Mouse (Mus musculus) heart, postnatal 36 days (tissue): ENCODE measurements at regions not wholly inside any gene's neighbourhood (a gene's known extent, or its start where the extent isn't known, plus 50 kb on each side); places are given as distances from the start of the nearest gene placed in this dataset.

Experiments
- DNase-seq, 2 experiments: peaks; one replicate each; pipeline ENCODE4 v3.0.0; 2021 to 2022
- intact Hi-C: fragments of 180-260 bp; cut with DNase I; formaldehyde crosslinking; loops from one replicate; pipeline ENCODE4 v1.15.1; 2025

DNA sequence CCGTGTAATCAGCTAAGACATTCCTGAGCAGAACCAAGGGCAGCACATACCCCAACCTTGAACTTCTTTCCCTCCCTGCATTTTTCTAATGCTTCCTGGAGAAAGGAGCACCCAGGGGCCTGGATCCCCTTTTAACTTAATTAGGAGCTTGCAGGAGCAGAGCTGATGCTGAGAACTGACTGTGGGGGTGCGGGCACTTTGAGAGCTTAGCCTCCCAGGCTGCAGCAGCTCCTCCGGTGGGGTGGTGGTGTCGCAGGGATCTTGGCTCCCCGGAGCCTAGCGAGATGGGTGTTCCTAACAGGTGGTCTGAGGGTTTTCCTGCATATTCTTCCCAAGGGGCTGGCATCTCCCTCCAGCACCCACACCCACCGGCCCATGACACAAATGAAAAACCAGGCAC is 289.4 kb downstream of the Mycn start:
- no peak for DNase-seq
- intact Hi-C loops = no loop called here

DNA sequence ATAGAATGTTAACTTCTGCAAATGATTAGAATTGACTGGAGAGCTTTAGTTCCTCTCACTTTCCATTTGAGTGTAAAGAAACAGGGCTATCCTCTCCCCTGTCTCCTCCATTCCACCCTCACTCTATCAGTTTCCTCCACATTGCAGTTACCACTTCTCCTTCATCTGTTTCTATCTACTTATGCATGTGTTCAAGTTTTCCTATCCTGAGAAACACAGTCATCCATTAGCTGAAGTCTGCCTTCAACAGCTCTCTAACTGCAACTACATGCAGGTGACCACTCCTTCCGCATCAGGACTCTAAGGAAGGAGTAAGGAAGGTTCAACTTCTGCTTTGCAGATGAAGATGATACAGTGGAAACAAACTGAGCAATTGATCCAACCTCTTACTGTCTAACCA is 291.4 kb downstream of the Mycn start:
- no peak for DNase-seq
- intact Hi-C loops = no loop called here

DNA sequence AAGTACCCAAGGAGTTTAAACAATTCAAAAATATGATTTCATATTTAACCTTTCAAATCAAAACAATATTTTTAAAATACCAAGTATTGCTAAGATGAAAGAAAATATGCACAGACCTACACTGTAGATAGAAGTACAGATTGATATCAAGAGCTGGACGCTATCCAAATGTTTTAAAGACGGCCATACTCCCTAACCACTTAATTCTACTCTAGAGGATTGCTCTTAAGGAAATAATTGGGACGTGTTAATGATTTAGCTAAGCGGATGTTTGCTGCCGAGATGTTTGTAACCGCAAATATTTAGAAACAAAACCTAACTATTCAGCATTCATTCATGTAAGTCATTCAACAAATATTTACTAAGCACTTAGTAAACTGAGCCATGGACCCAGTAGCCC is 294.2 kb downstream of the Mycn start:
- DNase-seq = no peak
- intact Hi-C loops = no loop called here

DNA sequence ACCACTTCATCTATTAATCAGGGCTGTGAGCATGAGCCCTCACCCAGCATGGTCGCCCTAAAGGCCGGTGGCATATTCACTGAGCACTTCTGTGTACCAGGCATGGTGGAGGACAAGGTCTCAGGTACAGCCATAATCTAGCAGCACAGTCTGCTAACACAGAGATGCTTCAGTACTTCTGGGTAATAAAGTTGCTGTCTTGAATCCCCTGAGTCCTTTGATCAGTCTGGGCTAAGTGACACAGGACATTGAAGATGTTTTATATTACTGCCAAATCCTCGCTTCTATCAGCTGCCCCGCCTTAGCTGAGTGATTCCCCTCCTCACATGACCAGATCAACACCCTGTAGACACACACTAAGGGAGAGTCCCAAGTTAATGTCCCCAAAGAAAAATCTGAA is 296.5 kb downstream of the Mycn start:
- intact Hi-C loops = no loop called here

DNA sequence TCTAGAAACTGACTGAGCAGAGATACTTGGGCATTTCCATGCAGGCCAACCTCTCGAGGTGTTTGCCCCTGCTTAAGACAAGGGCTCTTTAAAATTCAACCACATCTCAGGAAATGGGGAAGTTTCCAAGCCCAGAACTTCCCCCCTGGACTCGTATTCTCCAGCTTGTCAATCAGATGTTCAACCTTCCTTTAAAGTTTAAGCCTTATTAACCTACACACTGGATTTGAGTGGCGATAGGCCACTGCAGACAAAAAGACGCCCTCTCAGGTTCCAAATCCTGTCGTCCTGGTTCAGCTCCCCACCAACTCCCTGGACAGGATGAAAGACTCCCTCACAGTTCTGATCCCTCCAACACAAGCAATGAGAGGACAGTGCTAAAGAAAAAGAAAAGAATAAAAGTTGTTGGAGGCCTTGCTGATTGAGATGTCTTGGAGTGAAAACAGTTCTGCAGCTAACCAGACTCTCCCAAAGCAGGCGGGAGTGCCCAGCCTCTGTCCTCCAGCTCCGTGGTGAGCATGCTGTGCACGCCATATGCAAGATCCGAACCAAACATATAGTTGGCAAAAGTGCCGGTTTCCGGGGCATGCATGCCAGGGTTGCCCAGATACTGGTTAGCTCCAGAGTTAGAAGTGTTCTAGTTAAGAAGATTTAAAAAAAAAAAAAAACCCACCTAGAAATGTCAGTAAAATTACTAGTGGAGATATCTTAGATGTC is 298.3 kb downstream of the Mycn start:
- no peak for DNase-seq
- intact Hi-C loops = no loop called here

More for the DNA sequence above, 296.5 kb downstream of the Mycn start:
- no peak for DNase-seq

DNA sequence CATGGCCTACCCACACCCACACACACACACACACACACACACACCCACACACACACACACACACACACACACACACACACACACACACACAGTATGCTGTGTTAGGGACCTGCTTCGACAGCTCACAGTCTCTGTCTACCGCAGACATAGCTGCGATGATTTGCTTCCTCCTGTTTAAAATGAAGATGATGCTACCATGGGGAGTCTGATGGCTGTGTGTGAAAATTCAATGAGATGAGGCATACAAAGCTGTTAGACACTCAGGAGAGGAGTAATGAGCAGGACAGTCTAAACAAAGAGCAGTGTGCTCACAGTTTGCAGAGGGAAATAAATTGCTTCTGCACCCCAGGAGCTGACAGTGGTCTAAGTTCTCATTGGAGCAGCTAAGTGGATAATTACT is 306.4 kb downstream of the Mycn start:
- no peak for DNase-seq
- intact Hi-C loops = no loop called here

DNA sequence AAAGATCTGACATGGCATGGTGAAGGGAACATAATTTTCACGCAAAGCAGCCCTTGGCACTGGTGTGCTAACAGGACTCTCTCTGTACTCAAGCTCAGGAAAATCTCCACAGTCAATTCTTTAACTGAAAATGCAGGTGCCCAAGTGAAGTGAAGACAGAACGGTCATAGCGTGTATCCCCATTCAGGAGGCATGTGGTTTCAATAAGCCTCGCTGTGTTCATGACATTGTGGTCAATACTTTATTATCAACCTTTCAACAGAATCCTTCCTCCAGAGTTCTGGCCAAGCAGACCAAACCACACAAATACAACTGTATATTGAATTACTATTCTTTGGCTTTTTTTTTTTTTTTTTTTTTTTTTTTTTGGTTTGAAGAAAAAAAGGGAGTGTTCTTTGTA is 314.1 kb downstream of the Mycn start:
- intact Hi-C loops = no loop called here
- no peak for DNase-seq

DNA sequence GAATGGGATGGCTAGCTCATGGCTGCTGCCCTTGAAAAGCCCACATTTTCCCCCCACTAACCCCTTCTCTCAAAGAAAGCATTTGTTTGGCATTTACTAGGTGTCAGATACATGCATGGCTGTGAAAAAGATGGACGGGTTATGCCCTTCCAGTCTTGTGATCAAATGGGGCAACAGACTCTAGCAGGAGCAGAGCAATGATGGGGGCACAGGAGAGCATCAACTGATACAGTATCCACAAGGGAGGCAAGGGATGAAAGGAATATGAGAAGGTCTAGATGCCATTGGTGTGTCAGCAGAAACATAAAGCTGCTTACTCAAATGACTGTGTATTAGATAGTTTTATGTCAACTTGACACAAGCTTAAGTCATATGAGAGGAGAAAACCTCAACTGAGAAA is 315.9 kb downstream of the Mycn start:
- intact Hi-C loops = no loop called here
- no peak for DNase-seq

DNA sequence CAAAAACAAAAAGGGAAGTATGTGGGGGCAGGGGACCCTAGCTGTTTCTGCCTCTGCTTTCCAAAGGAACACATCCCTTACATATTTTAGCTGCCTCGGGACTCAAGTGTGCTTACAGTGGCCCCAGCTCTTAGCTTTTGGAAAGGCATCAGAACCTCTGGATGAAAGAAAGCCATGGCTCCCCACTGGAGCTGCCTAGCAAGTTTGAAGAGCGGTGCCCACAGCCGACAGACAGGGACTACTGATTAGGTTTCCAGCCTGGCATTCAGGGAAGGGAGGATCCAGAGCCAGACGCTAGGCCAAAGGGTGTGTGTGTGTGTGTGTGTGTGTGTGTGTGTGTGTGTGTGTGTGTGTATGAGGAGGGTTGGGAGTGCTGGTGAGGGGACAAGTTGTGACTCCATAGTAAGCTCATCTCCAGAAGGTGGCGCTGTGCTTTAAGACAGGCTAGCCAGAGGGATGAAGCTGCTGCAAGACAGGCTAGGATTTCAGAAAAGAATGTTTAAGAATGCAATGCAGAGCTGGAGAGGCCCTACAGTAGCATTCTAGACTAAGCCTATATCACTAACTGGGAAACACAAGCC is 318.9 kb downstream of the Mycn start:
- DNase-seq = peak; percentile 69 to 71
- intact Hi-C loops = loop anchor here (1.0 to 2.0 kb wide), 3 partner anchors 202 to 592 kb away; no protein-coding TSS in a partner anchor

DNA sequence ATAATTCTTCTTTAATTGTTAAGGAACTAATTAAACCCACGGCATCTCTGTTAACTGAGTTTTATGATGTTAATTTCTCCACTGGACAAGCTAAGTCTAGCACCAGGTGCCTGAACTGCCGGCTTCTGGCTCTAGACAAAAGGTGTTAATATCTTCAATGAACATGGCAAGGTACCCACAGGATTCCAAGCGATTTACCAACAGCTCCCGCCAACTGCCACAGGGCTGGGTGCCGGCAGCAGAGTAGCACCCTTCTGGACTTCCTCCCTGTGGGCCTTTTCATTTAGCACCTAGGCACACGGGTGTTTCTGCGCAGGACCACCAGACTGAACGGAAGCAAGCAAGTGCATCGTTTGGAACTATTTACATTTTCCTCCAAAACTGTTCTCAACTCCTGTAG is 320.2 kb downstream of the Mycn start:
- intact Hi-C loops = no loop called here
- DNase-seq = no peak

DNA sequence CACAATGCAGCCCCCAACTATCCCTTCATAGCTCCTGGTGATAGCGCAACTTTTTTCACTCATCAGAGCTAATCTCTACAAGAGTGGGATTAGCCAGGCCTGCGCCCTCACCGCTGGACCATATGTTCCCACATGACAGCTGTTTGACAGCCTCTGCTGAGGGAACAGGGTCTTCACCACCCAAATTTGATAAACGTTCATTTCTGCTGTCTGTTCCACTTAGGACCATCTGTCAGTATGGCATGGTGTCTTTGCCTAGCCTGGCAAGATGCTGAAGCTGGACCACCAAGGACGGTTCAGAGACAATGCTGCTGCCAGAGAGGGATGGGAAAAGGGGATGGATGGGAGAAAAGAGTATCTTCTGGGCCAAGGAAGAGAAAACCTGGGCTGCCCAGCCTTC is 321.4 kb downstream of the Mycn start:
- no peak for DNase-seq
- intact Hi-C loops = no loop called here

DNA sequence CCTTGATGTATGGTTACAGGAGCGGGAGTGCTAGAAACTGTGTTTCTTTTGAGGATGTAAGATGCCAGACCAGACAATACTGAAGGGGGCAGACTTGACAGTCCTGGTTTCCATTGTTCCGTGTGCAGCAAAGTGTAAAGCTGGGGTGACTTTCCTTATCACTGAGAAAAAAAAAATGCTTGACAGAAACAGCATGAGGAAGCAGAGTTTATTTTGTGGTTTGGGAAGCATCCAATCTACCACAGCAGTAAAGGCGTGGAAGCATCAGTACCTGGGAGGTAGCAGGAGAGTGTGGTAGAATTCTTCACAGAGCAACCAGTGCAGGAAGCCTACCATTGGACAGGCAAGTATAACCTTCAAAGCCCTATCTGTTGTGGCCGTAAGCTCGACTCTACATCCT is 322.3 kb downstream of the Mycn start:
- no peak for DNase-seq
- intact Hi-C loops = no loop called here

DNA sequence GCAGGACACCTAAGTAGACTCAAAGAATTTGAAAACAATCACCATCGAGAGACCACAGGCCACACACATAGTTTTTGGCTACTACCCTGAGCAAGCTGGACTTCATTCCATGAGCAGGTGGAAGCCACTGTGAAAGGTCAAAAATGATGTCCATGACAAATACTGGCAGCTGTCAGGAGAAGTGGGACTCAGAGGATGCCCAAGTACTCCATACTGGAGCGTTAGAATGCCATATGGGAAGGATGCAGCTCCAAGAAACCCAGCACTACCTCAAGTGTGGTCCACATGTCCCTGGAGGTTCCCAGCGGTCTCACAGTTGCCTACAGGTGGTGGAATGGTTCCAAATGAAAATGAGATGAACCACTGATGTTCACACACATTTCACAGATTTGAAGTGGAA is 329.2 kb downstream of the Mycn start:
- intact Hi-C loops = no loop called here
- DNase-seq = no peak

DNA sequence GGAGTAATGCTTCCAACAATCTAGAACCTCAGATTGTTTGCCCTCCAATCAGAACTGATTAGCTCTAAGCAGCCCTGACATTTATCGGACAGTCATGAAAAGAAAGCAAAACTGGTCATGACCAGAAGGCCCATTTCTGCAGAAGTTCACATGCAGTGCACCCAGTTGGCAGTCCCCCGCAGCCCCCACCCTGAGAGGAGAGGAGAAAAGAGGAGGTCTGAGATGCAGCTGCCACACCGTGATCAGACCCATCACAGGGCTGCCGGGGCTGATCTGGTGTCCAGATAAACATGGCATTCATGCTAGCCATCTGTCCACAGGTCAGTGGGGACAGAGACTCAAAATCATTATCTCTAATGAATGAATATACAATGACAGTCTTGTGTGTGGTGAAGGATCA is 330.9 kb downstream of the Mycn start:
- intact Hi-C loops = no loop called here
- no peak for DNase-seq

DNA sequence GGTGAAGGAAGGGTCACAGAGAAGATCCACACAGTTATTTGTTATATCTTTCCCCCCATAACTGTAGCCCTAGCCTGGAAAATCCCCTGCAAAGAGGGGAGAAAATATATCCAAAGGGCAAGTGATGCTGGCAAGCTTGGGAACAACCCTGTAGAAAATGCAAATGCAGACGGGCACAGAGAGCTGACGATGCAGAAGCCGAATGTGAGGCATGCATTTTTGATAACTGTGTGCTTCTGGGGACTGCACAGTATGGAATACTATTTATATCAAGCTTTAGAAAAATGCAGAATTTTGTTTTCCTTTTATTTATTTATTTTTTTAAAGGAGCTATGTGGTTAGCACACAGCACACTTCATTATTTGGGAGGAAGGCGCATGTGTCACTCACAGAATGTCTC is 333.7 kb downstream of the Mycn start:
- no peak for DNase-seq
- intact Hi-C loops = no loop called here

DNA sequence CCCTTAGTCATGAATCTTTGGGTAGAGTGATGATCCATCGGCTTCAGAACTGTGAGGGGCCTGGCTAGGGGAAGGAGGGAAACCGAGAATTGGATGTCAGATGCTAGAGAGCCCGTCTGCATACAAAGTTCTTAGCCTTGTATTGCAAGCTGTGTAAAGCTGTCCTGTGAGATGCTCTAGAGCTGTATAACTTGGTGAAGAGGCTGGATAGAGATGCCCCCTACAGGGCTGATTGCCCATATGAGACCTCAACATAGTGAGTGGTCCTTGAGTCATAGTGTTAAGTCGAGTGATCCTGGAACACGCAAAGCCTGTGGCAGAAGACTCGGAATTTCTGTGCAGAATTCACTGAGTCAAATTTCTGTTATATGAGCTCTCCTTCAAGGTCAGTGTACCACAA is 334.8 kb downstream of the Mycn start:
- intact Hi-C loops = no loop called here
- DNase-seq = no peak

DNA sequence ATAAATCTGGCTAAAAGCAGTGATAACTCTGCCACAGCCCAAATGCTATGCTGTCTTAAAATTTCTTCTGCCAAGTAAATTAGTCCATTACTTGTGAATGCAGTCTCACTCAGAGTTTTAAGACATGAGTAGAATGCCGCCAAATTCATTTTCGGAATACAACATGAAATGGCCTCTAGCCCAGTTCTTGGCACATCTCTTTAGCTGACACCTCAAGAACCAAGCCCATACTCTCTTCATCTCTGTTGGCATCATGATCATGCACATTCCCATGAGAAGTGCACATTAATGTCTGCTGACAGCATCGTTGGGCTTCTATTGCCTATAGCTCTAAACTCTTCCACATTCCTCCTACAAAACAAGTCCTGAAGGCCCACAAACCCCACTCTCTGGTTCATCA is 336.2 kb downstream of the Mycn start:
- no peak for DNase-seq

DNA sequence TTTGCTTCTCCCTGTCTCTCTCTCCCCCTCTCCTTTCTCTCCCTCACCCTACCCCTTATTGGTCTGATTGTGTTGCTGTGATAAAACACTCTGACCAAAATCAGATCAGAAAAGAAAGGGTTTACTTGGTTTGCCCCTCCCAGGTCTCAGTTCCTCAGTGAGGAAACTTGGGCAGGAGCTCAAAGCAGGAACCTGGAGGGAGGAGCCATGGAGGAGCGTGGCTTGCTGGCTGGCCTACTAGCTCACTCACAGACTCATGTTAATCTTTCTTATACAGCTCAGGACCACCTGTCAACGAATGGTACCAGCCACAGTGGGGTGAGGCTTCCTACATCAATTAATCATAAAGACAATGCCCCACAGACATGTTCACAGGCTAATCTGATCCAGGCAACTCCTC is 339.4 kb downstream of the Fam49a start:
- DNase-seq = no peak
- intact Hi-C loops = no loop called here

More for the DNA sequence above, 336.2 kb downstream of the Mycn start:
- intact Hi-C loops = no loop called here

DNA sequence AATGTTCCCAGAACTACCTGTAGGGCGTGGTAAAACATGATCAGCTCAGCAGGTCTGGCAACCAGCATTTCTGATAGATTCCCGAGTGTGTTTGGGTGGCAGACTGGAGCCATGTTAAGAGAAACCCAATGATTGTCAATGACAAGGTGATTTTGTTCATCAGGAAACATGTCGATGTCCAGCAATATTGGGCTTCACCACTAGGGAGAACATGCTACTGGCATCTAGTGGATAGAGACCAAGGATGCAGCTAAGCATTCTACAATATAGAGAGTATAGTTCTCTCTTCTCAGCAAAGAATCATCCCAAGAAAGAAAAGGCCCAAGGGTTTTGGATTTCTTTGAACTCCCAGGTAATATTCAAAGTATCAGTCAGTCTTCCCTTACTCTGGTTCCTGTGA is 333.5 kb downstream of the Fam49a start:
- DNase-seq = no peak
- intact Hi-C loops = no loop called here

DNA sequence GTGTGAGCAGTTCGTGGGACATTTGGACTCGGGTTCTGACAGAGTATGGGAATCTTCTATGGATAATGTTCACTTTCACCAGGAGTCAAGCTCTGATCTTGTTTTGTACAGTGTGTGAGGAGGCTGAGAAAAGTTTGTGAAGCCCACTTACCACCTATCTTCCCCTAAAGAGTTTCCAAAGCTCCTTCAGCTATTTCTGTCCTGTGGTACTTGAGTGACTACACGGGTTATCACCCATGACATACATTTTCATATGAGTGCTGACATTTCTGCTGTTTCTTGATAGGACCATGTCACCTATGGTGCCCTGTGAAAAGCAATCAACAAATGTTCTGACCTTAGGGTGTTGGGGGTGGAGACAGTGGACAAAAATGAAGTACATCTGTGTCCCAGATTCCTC is 332.6 kb downstream of the Fam49a start:
- DNase-seq = no peak
- intact Hi-C loops = no loop called here

DNA sequence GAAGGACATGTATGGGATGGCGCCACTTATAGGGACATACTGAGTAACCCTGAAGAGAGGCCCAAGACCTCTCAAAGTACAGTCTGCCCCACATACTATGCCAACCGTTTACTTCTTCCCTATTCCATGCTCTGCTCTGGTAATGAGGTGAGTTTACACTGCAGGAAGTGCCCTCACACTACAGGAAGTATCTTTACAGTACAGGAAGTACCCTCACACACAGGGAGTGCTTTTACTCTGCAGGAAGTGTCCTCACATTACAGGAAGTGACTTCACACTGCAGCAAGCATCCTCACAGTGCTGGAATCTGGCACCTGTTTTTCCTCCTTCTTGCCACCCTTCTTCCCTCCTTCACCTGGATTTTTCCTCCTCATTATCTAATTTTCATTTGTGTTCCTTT is 331.4 kb downstream of the Fam49a start:
- intact Hi-C loops = no loop called here
- no peak for DNase-seq

DNA sequence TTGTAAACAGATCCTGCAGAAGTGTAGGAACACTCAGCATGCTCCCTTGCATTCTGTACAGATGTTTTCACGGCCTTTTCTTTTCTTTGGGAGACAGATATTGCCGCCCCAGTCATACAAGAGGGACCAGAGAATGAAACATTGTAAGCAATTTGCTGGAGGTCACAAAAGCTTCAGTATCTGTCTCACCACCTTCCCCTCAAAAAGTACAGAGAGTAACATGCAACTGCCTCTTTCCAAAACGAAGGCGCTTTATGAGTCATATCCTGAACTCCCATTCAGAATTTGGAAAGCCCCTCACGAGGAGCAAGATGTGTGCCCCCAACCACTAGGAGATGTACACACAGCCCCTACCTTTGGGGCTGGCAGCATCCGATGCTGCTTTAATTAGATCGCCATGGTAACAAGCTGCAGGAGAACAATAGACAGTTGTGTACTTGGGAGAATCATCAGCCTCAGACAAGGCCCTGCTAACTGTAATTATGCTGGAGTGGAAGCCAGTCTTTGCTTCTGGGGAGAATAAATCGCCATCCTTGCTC is 328.9 kb downstream of the Fam49a start:
- intact Hi-C loops = no loop called here
- no peak for DNase-seq
